In genomic region chr5:87825386-87825785, GRCm38 (mm10) we compare ENCODE assay signal across 38 mouse cellular contexts. TPM values are rescaled to one million over a fixed set of nuclear protein-coding genes. Genes with fewer than 3 reads are reported as not detected.
"Had no signal": no experiment of that assay in that cellular context is flagged by ENCODE, and none has a peak within 500 bp of the region (broad histone marks: within the 10 kb centered on the region; RNA-seq: fewer than 3 reads in every experiment).

Gene Prr27 (plus strand): TSS chr5:87825686.

- DNase-seq: left cerebral cortex, postnatal 4 days; liver; liver, embryonic 13.5 days; liver, postnatal 0 days; lung, adult 18-20 months; lung, adult 2 months; lung, embryonic 14.5 days; lung, postnatal 10 days; lung, postnatal 14 days; lung, postnatal 36 days; lung, postnatal 4 days; midbrain, embryonic 14.5 days had no signal

- H3K27ac ChIP-seq: left cerebral cortex, adult 2 months; limb, embryonic 10.5 days; limb, embryonic 12.5 days; limb, embryonic 13.5 days; limb, embryonic 15.5 days; liver, embryonic 12.5 days; liver, embryonic 13.5 days; liver, embryonic 14.5 days; liver, embryonic 15.5 days; lung, embryonic 15.5 days; macrophage; midbrain, embryonic 10.5 days; midbrain, embryonic 12.5 days; midbrain, embryonic 13.5 days; midbrain, embryonic 15.5 days had no signal

- H3K4me3 ChIP-seq: left cerebral cortex, adult 2 months; limb, embryonic 10.5 days; limb, embryonic 12.5 days; limb, embryonic 13.5 days; limb, embryonic 15.5 days; liver, embryonic 12.5 days; liver, embryonic 13.5 days; liver, embryonic 15.5 days; lung, embryonic 15.5 days; megakaryocyte, embryonic 14.5 days; midbrain, embryonic 10.5 days; midbrain, embryonic 12.5 days; midbrain, embryonic 13.5 days; midbrain, embryonic 15.5 days; myocyte had no signal

- H3K27me3 ChIP-seq: limb, embryonic 12.5 days; limb, embryonic 13.5 days; limb, embryonic 15.5 days; liver, embryonic 12.5 days; liver, embryonic 13.5 days; liver, embryonic 15.5 days; lung, embryonic 15.5 days; megakaryocyte, embryonic 14.5 days; midbrain, embryonic 12.5 days; midbrain, embryonic 13.5 days; midbrain, embryonic 15.5 days had no signal

- H3K36me3 ChIP-seq: limb, embryonic 10.5 days; limb, embryonic 12.5 days; limb, embryonic 13.5 days; limb, embryonic 15.5 days; liver, embryonic 12.5 days; liver, embryonic 13.5 days; liver, embryonic 15.5 days; lung, embryonic 15.5 days; midbrain, embryonic 10.5 days; midbrain, embryonic 12.5 days; midbrain, embryonic 13.5 days; midbrain, embryonic 15.5 days had no signal

- H3K4me1 ChIP-seq: limb, embryonic 10.5 days; limb, embryonic 12.5 days; limb, embryonic 13.5 days; limb, embryonic 15.5 days; liver, embryonic 12.5 days; liver, embryonic 13.5 days; liver, embryonic 15.5 days; lung, embryonic 15.5 days; megakaryocyte, embryonic 14.5 days; midbrain, embryonic 10.5 days; midbrain, embryonic 12.5 days; midbrain, embryonic 13.5 days; midbrain, embryonic 15.5 days had no signal

RNA-seq across cellular contexts. Expression of gene Prr27, which starts in this region (rescaled TPM):
- polyA plus RNA-seq: limb, embryonic 10.5 days; limb, embryonic 11.5 days; limb, embryonic 12.5 days; limb, embryonic 13.5 days; limb, embryonic 14.5 days; limb, embryonic 15.5 days; liver, adult 2 months; liver, embryonic 11.5 days; liver, embryonic 12.5 days; liver, embryonic 13.5 days; liver, embryonic 14.5 days; liver, embryonic 15.5 days; liver, embryonic 16.5 days; liver, postnatal 0 days; lung, adult 2 months; lung, embryonic 14.5 days; lung, embryonic 15.5 days; lung, embryonic 16.5 days; lung, postnatal 0 days; macrophage; midbrain, embryonic 10.5 days; midbrain, embryonic 11.5 days; midbrain, embryonic 12.5 days; midbrain, embryonic 13.5 days; midbrain, embryonic 14.5 days; midbrain, embryonic 15.5 days; midbrain, embryonic 16.5 days; midbrain, postnatal 0 days; myocyte had no signal
